Comparison of ENCODE assay signal across 19 mouse cellular contexts in the genomic region with DNA sequence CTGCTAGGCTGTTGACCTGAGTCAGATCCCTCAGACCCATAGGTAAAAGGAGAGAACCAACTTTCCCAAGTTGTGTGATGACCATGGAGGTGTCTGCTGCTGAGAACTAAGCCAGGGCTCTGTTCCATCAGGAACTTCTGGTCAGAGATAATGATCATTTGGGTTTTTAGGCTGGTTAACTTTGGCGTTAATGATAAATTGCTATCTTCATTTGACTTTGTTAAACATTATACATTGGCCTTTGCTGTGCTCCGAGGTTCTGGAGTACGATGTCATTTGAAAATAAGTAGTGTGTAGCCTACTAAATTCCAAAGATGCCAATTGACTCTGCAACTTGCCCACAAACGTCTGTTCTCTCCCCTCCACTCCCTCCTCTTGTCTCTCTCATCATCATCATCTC. TPM values are rescaled to one million over a fixed set of nuclear protein-coding genes. Genes with fewer than 3 reads are reported as not detected.
A peak's percentile ranks its signal among the peaks of the same experiment; 100 is the strongest.
DNase-seq lines count a peak whose midpoint lies in the region; ATAC-seq and TF ChIP-seq lines count a peak whose summit lies in the region.
"Had no signal": no experiment of that assay in that cellular context is flagged by ENCODE, and none has a peak within 500 bp of the region (broad histone marks: within the 10 kb centered on the region; RNA-seq: fewer than 3 reads in every experiment).

No protein-coding gene starts in this region.

- no peak overlapping the region for H3K9ac ChIP-seq in hindbrain, embryonic 15.5 days
- no peak overlapping the region for H3K9ac ChIP-seq in hindbrain, postnatal 0 days (replicated peaks; ENCODE audit: low read length)
- no peak overlapping the region for H3K9ac ChIP-seq in lung, embryonic 14.5 days
- no peak overlapping the region for H3K9ac ChIP-seq in intestine, postnatal 0 days (ENCODE audit: low read depth, low read length)
- H3K9ac ChIP-seq in liver, embryonic 15.5 days, result no peak overlapping the region

- H3K36me3 ChIP-seq in hindbrain, embryonic 15.5 days, result peaks cover 28% of the 10 kb centered on the region
- peaks cover 15% of the 10 kb centered on the region; the same call in 1 of the 2 replicates for H3K36me3 ChIP-seq in hindbrain, postnatal 0 days (ENCODE audit: insufficient read depth, low read length)
- H3K36me3 ChIP-seq in lung, embryonic 14.5 days (ENCODE audit: insufficient read depth), result peaks cover 39% of the 10 kb centered on the region
- peaks cover 18% of the 10 kb centered on the region for H3K36me3 ChIP-seq in intestine, postnatal 0 days (ENCODE audit: control insufficient read depth, insufficient read depth)
- H3K36me3 ChIP-seq in liver, embryonic 15.5 days (replicated peaks), result peaks cover 36% of the 10 kb centered on the region

- no peak overlapping the region for H3K27ac ChIP-seq in hindbrain, embryonic 15.5 days (replicated peaks)
- H3K27ac ChIP-seq in hindbrain, postnatal 0 days, result no peak overlapping the region
- H3K27ac ChIP-seq in lung, embryonic 14.5 days (ENCODE audit: low read depth), result peak overlapping the region; percentile 96; the same call in 1 of the 2 replicates
- peak overlapping the region; percentile 98; the same call in 1 of the 2 replicates for H3K27ac ChIP-seq in intestine, postnatal 0 days (ENCODE audit: low read depth, low read length)
- no peak overlapping the region; the same call in 1 of the 2 replicates for H3K27ac ChIP-seq in liver, embryonic 15.5 days (replicated peaks)
- H3K27ac ChIP-seq: hindbrain, embryonic 14.5 days had no signal

- 80% methylated on average over 4 of the region's 4 CpGs for WGBS in hindbrain, embryonic 15.5 days
- 83% methylated on average over 4 of the region's 4 CpGs for WGBS in hindbrain, postnatal 0 days
- WGBS in lung, embryonic 14.5 days, result 63% methylated on average over 4 of the region's 4 CpGs
- WGBS in intestine, postnatal 0 days, result 35% methylated on average over 4 of the region's 4 CpGs
- WGBS in liver, embryonic 15.5 days (ENCODE audit: insufficient replicate concordance), result 64% methylated on average over 4 of the region's 4 CpGs

- no peak overlapping the region for H3K4me3 ChIP-seq in hindbrain, embryonic 15.5 days
- no peak overlapping the region for H3K4me3 ChIP-seq in hindbrain, postnatal 0 days (ENCODE audit: low read length)
- H3K4me3 ChIP-seq in lung, embryonic 14.5 days (ENCODE audit: low read depth, low read length), result no peak overlapping the region
- H3K4me3 ChIP-seq in intestine, postnatal 0 days (ENCODE audit: low read depth, low read length), result no peak overlapping the region
- H3K4me3 ChIP-seq in liver, embryonic 15.5 days (replicated peaks), result no peak overlapping the region

- peaks cover 22% of the 10 kb centered on the region for H3K4me1 ChIP-seq in hindbrain, embryonic 15.5 days (replicated peaks)
- no peaks in the 10 kb centered on the region for H3K4me1 ChIP-seq in hindbrain, postnatal 0 days (ENCODE audit: insufficient read depth, low read length)
- H3K4me1 ChIP-seq in lung, embryonic 14.5 days (ENCODE audit: insufficient read depth), result 0 out of 2 replicates have a peak, but pooled peaks cover 6% of the 10 kb centered on the region
- 0 out of 2 replicates have a peak, but pooled peaks cover 6% of the 10 kb centered on the region for H3K4me1 ChIP-seq in intestine, postnatal 0 days (replicated peaks; ENCODE audit: control insufficient read depth, insufficient read depth, low read length)
- peaks cover 40% of the 10 kb centered on the region for H3K4me1 ChIP-seq in liver, embryonic 15.5 days (replicated peaks)

- 0 out of 2 replicates have a peak overlapping the region, but pooled peaks have one; percentile 74 for H3K4me2 ChIP-seq in hindbrain, embryonic 15.5 days
- H3K4me2 ChIP-seq in hindbrain, postnatal 0 days (ENCODE audit: low read depth, low read length), result no peak overlapping the region
- H3K4me2 ChIP-seq in lung, embryonic 14.5 days, result no peak overlapping the region
- no peak overlapping the region for H3K4me2 ChIP-seq in intestine, postnatal 0 days (replicated peaks; ENCODE audit: low read depth)
- peak overlapping the region; percentile 91; the same call in 1 of the 2 replicates for H3K4me2 ChIP-seq in liver, embryonic 15.5 days

- ATAC-seq in hindbrain, embryonic 15.5 days (ENCODE audit: low FRiP score, low read depth), result no peak
- ATAC-seq in hindbrain, postnatal 0 days, result no peak
- ATAC-seq in lung, embryonic 14.5 days (ENCODE audit: insufficient read depth), result no peak
- no peak for ATAC-seq in intestine, postnatal 0 days
- ATAC-seq in liver, embryonic 15.5 days (ENCODE audit: insufficient read depth), result no peak
- ATAC-seq in megakaryocyte, adult 5-6 weeks (ENCODE audit: poor library complexity, severe bottlenecking), result no peak

- no peaks in the 10 kb centered on the region for H3K9me3 ChIP-seq in hindbrain, embryonic 15.5 days
- H3K9me3 ChIP-seq in hindbrain, postnatal 0 days (ENCODE audit: low read length), result no peaks in the 10 kb centered on the region
- no peaks in the 10 kb centered on the region for H3K9me3 ChIP-seq in lung, embryonic 14.5 days (ENCODE audit: low read depth, low read length)
- no peaks in the 10 kb centered on the region for H3K9me3 ChIP-seq in intestine, postnatal 0 days (ENCODE audit: control insufficient read depth)
- H3K9me3 ChIP-seq in liver, embryonic 15.5 days (replicated peaks), result no peaks in the 10 kb centered on the region
- H3K9me3 ChIP-seq: heart, embryonic 15.5 days; megakaryocyte, embryonic 14.5 days; neural tube, embryonic 13.5 days had no signal

- H3K27me3 ChIP-seq in hindbrain, embryonic 15.5 days, result no peaks in the 10 kb centered on the region
- H3K27me3 ChIP-seq in hindbrain, postnatal 0 days (ENCODE audit: insufficient read depth, low read length), result no peaks in the 10 kb centered on the region
- H3K27me3 ChIP-seq in lung, embryonic 14.5 days (ENCODE audit: insufficient read depth, low read length), result no peaks in the 10 kb centered on the region
- no peaks in the 10 kb centered on the region for H3K27me3 ChIP-seq in intestine, postnatal 0 days (replicated peaks; ENCODE audit: control insufficient read depth, insufficient read depth, low read length)
- no peaks in the 10 kb centered on the region for H3K27me3 ChIP-seq in liver, embryonic 15.5 days
- H3K27me3 ChIP-seq: heart, embryonic 15.5 days; megakaryocyte, embryonic 14.5 days; neural tube, embryonic 13.5 days had no signal

- TF ChIP-seq CTCF in hindbrain, postnatal 0 days (IDR thresholded peaks at IDR 0.05; ENCODE audit: low read depth), result no peak
- TF ChIP-seq CTCF in lung, embryonic 14.5 days (IDR thresholded peaks at IDR 0.05; ENCODE audit: low read depth), result no peak
- TF ChIP-seq CTCF in intestine, postnatal 0 days (IDR thresholded peaks at IDR 0.05; ENCODE audit: low read depth), result no peak

- no peak for DNase-seq in hindbrain, postnatal 0 days (ENCODE audit: low spot score)
- no peak for DNase-seq in lung, embryonic 14.5 days
- no peak for DNase-seq in lung, postnatal 4 days
- no peak for DNase-seq in adrenal gland, postnatal 25 days
- DNase-seq: right cerebral cortex, postnatal 4 days had no signal

RNA-seq across cellular contexts. Expression of gene Nfx1, which starts 1.5 kb away (rescaled TPM):
- 100 and 106 TPM in 2 replicates for polyA plus RNA-seq in hindbrain, embryonic 15.5 days (2015; fragmentation: Nextera tagmentation; extraction: Ambion mirVana)
- 51.9 and 58.6 TPM in 2 replicates for total RNA-seq in hindbrain, postnatal 0 days (2014; rRNA removed)
- 63.8 and 66.0 TPM in 2 replicates for polyA plus RNA-seq in hindbrain, postnatal 0 days (2015; fragmentation: Nextera tagmentation; extraction: Ambion mirVana)
- polyA plus RNA-seq in lung, embryonic 14.5 days (2014; fragmentation: Nextera tagmentation; extraction: Ambion mirVana), result 95.7 and 96.9 TPM in 2 replicates
- 25.9 and 27.9 TPM in 2 replicates for polyA plus RNA-seq in intestine, postnatal 0 days (2015; fragmentation: Nextera tagmentation; extraction: Ambion mirVana)
- polyA plus RNA-seq in liver, embryonic 15.5 days (2015; fragmentation: Nextera tagmentation; extraction: Ambion mirVana), result 27.9 and 28.0 TPM in 2 replicates
- total RNA-seq in adrenal gland, postnatal 25 days (2021), result 86.1 and 90.5 TPM in 2 replicates
- 26.8 and 29.5 TPM in 2 replicates for total RNA-seq in megakaryocyte, adult 5-6 weeks (2015)
- total RNA-seq in megakaryocyte, adult 5-6 weeks (2017), result 41.1 and 46.8 TPM in 2 replicates

RNA-seq across cellular contexts. Expression of gene Chmp5, which starts 21.0 kb away (rescaled TPM):
- polyA plus RNA-seq in hindbrain, embryonic 15.5 days (2015; fragmentation: Nextera tagmentation; extraction: Ambion mirVana), result 150 and 157 TPM in 2 replicates
- 34.4 and 37.0 TPM in 2 replicates for total RNA-seq in hindbrain, postnatal 0 days (2014; rRNA removed)
- 131 and 137 TPM in 2 replicates for polyA plus RNA-seq in hindbrain, postnatal 0 days (2015; fragmentation: Nextera tagmentation; extraction: Ambion mirVana)
- polyA plus RNA-seq in lung, embryonic 14.5 days (2014; fragmentation: Nextera tagmentation; extraction: Ambion mirVana), result 90.7 and 97.6 TPM in 2 replicates
- 133 and 136 TPM in 2 replicates for polyA plus RNA-seq in intestine, postnatal 0 days (2015; fragmentation: Nextera tagmentation; extraction: Ambion mirVana)
- polyA plus RNA-seq in liver, embryonic 15.5 days (2015; fragmentation: Nextera tagmentation; extraction: Ambion mirVana), result 40.7 and 42.4 TPM in 2 replicates
- total RNA-seq in adrenal gland, postnatal 25 days (2021), result 103 and 105 TPM in 2 replicates
- 94.5 and 109 TPM in 2 replicates for total RNA-seq in megakaryocyte, adult 5-6 weeks (2015)
- 150 and 185 TPM in 2 replicates for total RNA-seq in megakaryocyte, adult 5-6 weeks (2017)

RNA-seq across cellular contexts. Expression of gene Bag1, which starts 21.1 kb away (rescaled TPM):
- polyA plus RNA-seq in hindbrain, embryonic 15.5 days (2015; fragmentation: Nextera tagmentation; extraction: Ambion mirVana), result 181 and 203 TPM in 2 replicates
- 57.1 and 78.9 TPM in 2 replicates for total RNA-seq in hindbrain, postnatal 0 days (2014; rRNA removed)
- 183 and 195 TPM in 2 replicates for polyA plus RNA-seq in hindbrain, postnatal 0 days (2015; fragmentation: Nextera tagmentation; extraction: Ambion mirVana)
- polyA plus RNA-seq in lung, embryonic 14.5 days (2014; fragmentation: Nextera tagmentation; extraction: Ambion mirVana), result 210 and 228 TPM in 2 replicates
- 120 and 138 TPM in 2 replicates for polyA plus RNA-seq in intestine, postnatal 0 days (2015; fragmentation: Nextera tagmentation; extraction: Ambion mirVana)
- 110 and 114 TPM in 2 replicates for polyA plus RNA-seq in liver, embryonic 15.5 days (2015; fragmentation: Nextera tagmentation; extraction: Ambion mirVana)
- 276 and 283 TPM in 2 replicates for total RNA-seq in adrenal gland, postnatal 25 days (2021)
- 98.7 and 125 TPM in 2 replicates for total RNA-seq in megakaryocyte, adult 5-6 weeks (2015)
- 276 and 281 TPM in 2 replicates for total RNA-seq in megakaryocyte, adult 5-6 weeks (2017)

RNA-seq across cellular contexts. Expression of gene Spink4, which starts 49.3 kb away (rescaled TPM):
- not detected in 2 replicates for polyA plus RNA-seq in hindbrain, embryonic 15.5 days (2015; fragmentation: Nextera tagmentation; extraction: Ambion mirVana)
- not detected in 2 replicates for total RNA-seq in hindbrain, postnatal 0 days (2014; rRNA removed)
- polyA plus RNA-seq in hindbrain, postnatal 0 days (2015; fragmentation: Nextera tagmentation; extraction: Ambion mirVana), result not detected in 2 replicates
- polyA plus RNA-seq in lung, embryonic 14.5 days (2014; fragmentation: Nextera tagmentation; extraction: Ambion mirVana), result 0.58 TPM in 1 of 2 replicates, not detected in the other
- polyA plus RNA-seq in intestine, postnatal 0 days (2015; fragmentation: Nextera tagmentation; extraction: Ambion mirVana), result 419 and 610 TPM in 2 replicates
- 0.82 and 0.96 TPM in 2 replicates for polyA plus RNA-seq in liver, embryonic 15.5 days (2015; fragmentation: Nextera tagmentation; extraction: Ambion mirVana)
- 5.2 and 10.7 TPM in 2 replicates for total RNA-seq in adrenal gland, postnatal 25 days (2021)
- total RNA-seq in megakaryocyte, adult 5-6 weeks (2015), result not detected in 2 replicates
- total RNA-seq in megakaryocyte, adult 5-6 weeks (2017), result not detected in 2 replicates
- total RNA-seq: ES-E14; granulocyte monocyte progenitor cell, adult 5-6 weeks; left cerebral cortex, postnatal 25 days had no signal
- polyA plus RNA-seq: C2C12; embryonic facial prominence, embryonic 14.5 days; forebrain, embryonic 11.5 days; hindbrain, embryonic 14.5 days; neural tube, embryonic 13.5 days had no signal

Comparison
In these comparisons a context has a peak if more than half of its experiments do, and no peak if none do; other contexts are left out.
1. H3K4me2 ChIP-seq: peak in hindbrain, embryonic 15.5 days (single experiment) and liver, embryonic 15.5 days (single experiment); none in hindbrain, postnatal 0 days (single experiment), lung, embryonic 14.5 days (single experiment) and intestine, postnatal 0 days (single experiment).
2. H3K27ac ChIP-seq: peak in lung, embryonic 14.5 days (single experiment) and intestine, postnatal 0 days (single experiment); none in hindbrain, embryonic 15.5 days (single experiment), hindbrain, postnatal 0 days (single experiment) and liver, embryonic 15.5 days (single experiment).